Comparison of ENCODE assay signal across 9 mouse cellular contexts in the genomic region with DNA sequence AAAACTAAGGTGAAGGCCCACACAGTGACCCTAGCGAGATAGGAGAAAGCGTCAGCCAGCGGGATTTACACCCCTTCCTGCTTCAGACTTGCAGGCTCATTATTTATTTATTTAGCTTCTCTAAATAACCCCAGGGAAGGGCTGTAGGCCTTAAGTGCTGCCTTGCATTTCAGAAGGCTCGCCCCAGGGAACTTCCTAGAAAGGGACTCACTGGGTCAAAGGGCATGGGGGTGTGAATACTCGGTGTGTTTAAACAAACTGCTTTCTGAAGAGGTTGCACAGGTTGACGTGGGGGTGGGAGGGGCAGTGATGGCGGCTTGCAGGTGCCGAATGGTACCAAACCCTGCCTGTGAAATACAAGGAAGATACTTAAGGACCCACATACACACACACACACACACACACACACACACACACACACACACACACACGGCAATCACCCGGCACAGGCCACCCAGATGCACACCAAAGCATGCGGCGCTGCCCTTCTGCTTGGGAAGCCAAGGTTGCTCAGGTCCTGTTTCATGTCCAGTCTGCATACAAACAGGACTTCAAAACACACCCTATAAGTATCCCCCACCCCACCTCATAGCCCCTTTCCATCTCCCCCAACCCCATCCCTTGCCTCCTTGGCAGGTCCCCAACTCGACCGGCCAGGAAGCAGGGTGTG. TPM values are rescaled to one million over a fixed set of nuclear protein-coding genes. Genes with fewer than 3 reads are reported as not detected.
DNase-seq lines count a peak whose midpoint lies in the region; ATAC-seq and TF ChIP-seq lines count a peak whose summit lies in the region.
"Had no signal": no experiment of that assay in that cellular context is flagged by ENCODE, and none has a peak within 500 bp of the region (broad histone marks: within the 10 kb centered on the region; RNA-seq: fewer than 3 reads in every experiment).

No protein-coding gene starts in this region.

- H3K27ac ChIP-seq in midbrain, embryonic 10.5 days (replicated peaks): peak overlapping the region; percentile 88
- no peak overlapping the region for H3K27ac ChIP-seq in midbrain, embryonic 15.5 days
- peak overlapping the region; percentile 85 for H3K27ac ChIP-seq in liver, embryonic 11.5 days (ENCODE audit: low read depth, low read length)
- H3K27ac ChIP-seq in small intestine, adult 2 months (ENCODE audit: insufficient read depth, low read depth, low read length): peak overlapping the region; percentile 74
- no peak overlapping the region for H3K27ac ChIP-seq in left cerebral cortex, adult 2 months

- no peak overlapping the region for H3K4me2 ChIP-seq in midbrain, embryonic 15.5 days
- peak overlapping the region; percentile 90; the same call in 1 of the 2 replicates for H3K4me2 ChIP-seq in liver, embryonic 11.5 days

- TF ChIP-seq POLR2A in small intestine, adult 2 months (IDR thresholded peaks at IDR 0.05; ENCODE audit: low read depth, low read length): no peak

- no peak for TF ChIP-seq CTCF in small intestine, adult 2 months (IDR thresholded peaks at IDR 0.05; ENCODE audit: extremely low read depth, insufficient read length, insufficient replicate concordance, low read depth, low read length)
- no peak for TF ChIP-seq CTCF in left cerebral cortex, adult 2 months (IDR thresholded peaks at IDR 0.05)

- peak; percentile 44 for DNase-seq in adrenal gland, postnatal 10 days
- no peak for DNase-seq in adrenal gland, postnatal 4 days (ENCODE audit: low spot score in 2 of 2)
- peak; percentile 33 for DNase-seq in midbrain, embryonic 10.5 days (ENCODE audit: low spot score)
- no peak for DNase-seq in liver, embryonic 11.5 days (ENCODE audit: low spot score)
- DNase-seq in left cerebral cortex, adult 8-10 months (ENCODE audit: low spot score in 2 of 2): no peak
- no peak for DNase-seq in left cerebral cortex, adult 2 months (ENCODE audit: extremely low spot score in 1 of 2, low spot score in 2 of 2)
- DNase-seq: cerebellum, adult 18-20 months had no signal

- no peak overlapping the region for H3K9ac ChIP-seq in midbrain, embryonic 15.5 days
- H3K9ac ChIP-seq in liver, embryonic 11.5 days (ENCODE audit: low read depth, low read length): peak overlapping the region; percentile 76

- H3K4me1 ChIP-seq in midbrain, embryonic 10.5 days: peaks cover 40% of the 10 kb centered on the region
- H3K4me1 ChIP-seq in midbrain, embryonic 15.5 days: peaks cover 17% of the 10 kb centered on the region
- peaks cover 42% of the 10 kb centered on the region for H3K4me1 ChIP-seq in liver, embryonic 11.5 days (replicated peaks; ENCODE audit: control insufficient read depth, insufficient read depth, low read length)
- peaks cover 41% of the 10 kb centered on the region for H3K4me1 ChIP-seq in small intestine, adult 2 months (ENCODE audit: control insufficient read depth, insufficient read depth, insufficient read length, low read length)

- H3K27me3 ChIP-seq in midbrain, embryonic 10.5 days (ENCODE audit: low read depth, poor library complexity, severe bottlenecking): peaks cover 56% of the 10 kb centered on the region
- no peaks in the 10 kb centered on the region for H3K27me3 ChIP-seq in midbrain, embryonic 15.5 days (replicated peaks)
- H3K27me3 ChIP-seq in liver, embryonic 11.5 days (replicated peaks; ENCODE audit: control insufficient read depth, insufficient read depth, low read length): no peaks in the 10 kb centered on the region
- H3K27me3 ChIP-seq in small intestine, adult 2 months (ENCODE audit: control insufficient read depth, insufficient read depth, low read length): no peaks in the 10 kb centered on the region

- H3K36me3 ChIP-seq in midbrain, embryonic 10.5 days: no peaks in the 10 kb centered on the region
- no peaks in the 10 kb centered on the region for H3K36me3 ChIP-seq in midbrain, embryonic 15.5 days (replicated peaks)
- no peaks in the 10 kb centered on the region for H3K36me3 ChIP-seq in liver, embryonic 11.5 days (ENCODE audit: control insufficient read depth, insufficient read depth, low read length)
- H3K36me3 ChIP-seq in small intestine, adult 2 months (ENCODE audit: control insufficient read depth, insufficient read depth, low read length): no peaks in the 10 kb centered on the region

- ATAC-seq in midbrain, embryonic 15.5 days (replicated peaks): no peak
- ATAC-seq in liver, embryonic 11.5 days (replicated peaks; ENCODE audit: low FRiP score): no peak

- 29% methylated on average over 14 of the region's 14 CpGs for WGBS in midbrain, embryonic 10.5 days
- 52% methylated on average over 14 of the region's 14 CpGs for WGBS in midbrain, embryonic 15.5 days
- WGBS in liver, embryonic 11.5 days: 55% methylated on average over 14 of the region's 14 CpGs
- 34% methylated on average over 14 of the region's 14 CpGs for WGBS in small intestine, adult 2 months

- intact Hi-C loops in left cerebral cortex, adult 2 months (cut with DNase I): no loop called here

- H3K4me3 ChIP-seq in midbrain, embryonic 10.5 days: no peak overlapping the region; the same call in 1 of the 2 replicates
- H3K4me3 ChIP-seq in midbrain, embryonic 15.5 days: no peak overlapping the region
- no peak overlapping the region for H3K4me3 ChIP-seq in liver, embryonic 11.5 days (ENCODE audit: low read depth, low read length)
- no peak overlapping the region for H3K4me3 ChIP-seq in small intestine, adult 2 months (ENCODE audit: low read depth, low read length)
- H3K4me3 ChIP-seq in left cerebral cortex, adult 2 months: no peak overlapping the region

- H3K9me3 ChIP-seq in midbrain, embryonic 10.5 days (replicated peaks): no peaks in the 10 kb centered on the region
- no peaks in the 10 kb centered on the region for H3K9me3 ChIP-seq in midbrain, embryonic 15.5 days
- H3K9me3 ChIP-seq in liver, embryonic 11.5 days (ENCODE audit: control insufficient read depth, low read length): no peaks in the 10 kb centered on the region

RNA-seq across cellular contexts. Expression of a gene that starts 38.7 kb away (rescaled TPM):
- total RNA-seq in adrenal gland, postnatal 10 days (2021): 1 to 10 TPM; 4.6 to 7.4 TPM
- 1 to 10 TPM; 5.6 to 6.5 TPM for total RNA-seq in adrenal gland, postnatal 4 days (2021)
- 3.8 and 4.1 TPM in 2 replicates for polyA plus RNA-seq in midbrain, embryonic 10.5 days (2016; fragmentation: Nextera tagmentation; extraction: Ambion mirVana)
- 7.0 and 7.5 TPM in 2 replicates for polyA plus RNA-seq in midbrain, embryonic 15.5 days (2015; fragmentation: Nextera tagmentation; extraction: Ambion mirVana)
- polyA plus RNA-seq in liver, embryonic 11.5 days (2014; fragmentation: Nextera tagmentation; extraction: Ambion mirVana): 6.0 and 6.7 TPM in 2 replicates
- 14.0 and 16.3 TPM in 2 replicates for polyA plus RNA-seq in small intestine, adult 2 months (2012; rRNA removed)
- total RNA-seq in left cerebral cortex, adult 8-10 months (2022): 1 to 10 TPM; 7.5 to 7.9 (median 7.6) TPM
- 1 to 10 TPM; 5.4 to 7.4 TPM for total RNA-seq in left cerebral cortex, adult 2 months (2021)

RNA-seq across cellular contexts. Expression of a gene that starts 51.6 kb away (rescaled TPM):
- total RNA-seq in adrenal gland, postnatal 10 days (2021): 100 to 1,000 TPM; 330 to 395 TPM
- 100 to 1,000 TPM; 309 to 341 TPM for total RNA-seq in adrenal gland, postnatal 4 days (2021)
- 277 and 318 TPM in 2 replicates for polyA plus RNA-seq in midbrain, embryonic 10.5 days (2016; fragmentation: Nextera tagmentation; extraction: Ambion mirVana)
- polyA plus RNA-seq in midbrain, embryonic 15.5 days (2015; fragmentation: Nextera tagmentation; extraction: Ambion mirVana): 519 and 548 TPM in 2 replicates
- polyA plus RNA-seq in liver, embryonic 11.5 days (2014; fragmentation: Nextera tagmentation; extraction: Ambion mirVana): 147 and 149 TPM in 2 replicates
- polyA plus RNA-seq in small intestine, adult 2 months (2012; rRNA removed): 153 and 260 TPM in 2 replicates
- total RNA-seq in left cerebral cortex, adult 8-10 months (2022): 100 to 1,000 TPM; 565 to 601 (median 593) TPM
- 100 to 1,000 TPM; 537 to 552 TPM for total RNA-seq in left cerebral cortex, adult 2 months (2021)

Comparison
In these comparisons a context has a peak if more than half of its experiments do, and no peak if none do; other contexts are left out.
1. DNase-seq: peak in adrenal gland, postnatal 10 days (single experiment) and midbrain, embryonic 10.5 days (single experiment); none in adrenal gland, postnatal 4 days (0 of 2), liver, embryonic 11.5 days (single experiment), left cerebral cortex, adult 8-10 months (0 of 2) and left cerebral cortex, adult 2 months (0 of 2).
2. H3K27ac ChIP-seq: peak in midbrain, embryonic 10.5 days (single experiment), liver, embryonic 11.5 days (single experiment) and small intestine, adult 2 months (single experiment); none in midbrain, embryonic 15.5 days (single experiment) and left cerebral cortex, adult 2 months (single experiment).